ENCODE assay signal across 18 mouse cellular contexts in genomic region chr5:102664988-102665726, GRCm38 (mm10).
A peak's percentile ranks its signal among the peaks of the same experiment; 100 is the strongest.
DNase-seq lines count a peak whose midpoint lies in the region; ATAC-seq and TF ChIP-seq lines count a peak whose summit lies in the region.
"Had no signal": no experiment of that assay in that cellular context is flagged by ENCODE, and none has a peak within 500 bp of the region (broad histone marks: within the 10 kb centered on the region; RNA-seq: fewer than 3 reads in every experiment).

No protein-coding gene starts in this region.

- H3K27ac ChIP-seq in embryonic facial prominence, embryonic 15.5 days (replicated peaks), result no peak overlapping the region
- no peak overlapping the region for H3K27ac ChIP-seq in limb, embryonic 14.5 days (replicated peaks; ENCODE audit: low read depth, low read length)
- H3K27ac ChIP-seq: heart, embryonic 10.5 days; liver, embryonic 14.5 days had no signal

- 27% methylated on average over 13 of the region's 13 CpGs for WGBS in embryonic facial prominence, embryonic 15.5 days
- 25% methylated on average over 13 of the region's 13 CpGs for WGBS in limb, embryonic 14.5 days

- TF ChIP-seq POLR2A in limb, embryonic 14.5 days (IDR thresholded peaks at IDR 0.05; ENCODE audit: borderline replicate concordance, extremely low read depth, insufficient read depth, insufficient read length), result no peak

- H3K36me3 ChIP-seq in embryonic facial prominence, embryonic 15.5 days, result no peaks in the 10 kb centered on the region
- H3K36me3 ChIP-seq in limb, embryonic 14.5 days (ENCODE audit: control insufficient read depth, insufficient read depth, low read length), result no peaks in the 10 kb centered on the region
- H3K36me3 ChIP-seq: heart, embryonic 10.5 days had no signal

- H3K4me2 ChIP-seq in embryonic facial prominence, embryonic 15.5 days (replicated peaks), result no peak overlapping the region
- H3K4me2 ChIP-seq in limb, embryonic 14.5 days (replicated peaks; ENCODE audit: low read depth, low read length, severe bottlenecking), result 0 out of 2 replicates have a peak overlapping the region, but pooled peaks have one; percentile 2

- no peaks in the 10 kb centered on the region for H3K9me3 ChIP-seq in embryonic facial prominence, embryonic 15.5 days (replicated peaks)
- H3K9me3 ChIP-seq in limb, embryonic 14.5 days (ENCODE audit: control insufficient read depth, low read length), result no peaks in the 10 kb centered on the region
- H3K9me3 ChIP-seq: heart, embryonic 10.5 days had no signal

- peak; percentile 70 for ATAC-seq in embryonic facial prominence, embryonic 15.5 days (ENCODE audit: insufficient number of reproducible peaks, low FRiP score, low TSS enrichment, low read depth)
- ATAC-seq in limb, embryonic 14.5 days (ENCODE audit: low FRiP score, low read depth), result peak; percentile 83
- ATAC-seq in erythroblast, adult 5-6 weeks (replicated peaks; ENCODE audit: low FRiP score, poor library complexity, severe bottlenecking), result no peak
- ATAC-seq: activated CD4-positive, CD25-positive, alpha-beta regulatory T cell, adult 4 months; forebrain, embryonic 14.5 days; lung, postnatal 0 days had no signal

- H3K27me3 ChIP-seq in embryonic facial prominence, embryonic 15.5 days, result no peaks in the 10 kb centered on the region
- H3K27me3 ChIP-seq in limb, embryonic 14.5 days (ENCODE audit: control insufficient read depth, insufficient read depth, low read length), result no peaks in the 10 kb centered on the region
- H3K27me3 ChIP-seq: megakaryocyte, embryonic 14.5 days had no signal

- H3K4me3 ChIP-seq in embryonic facial prominence, embryonic 15.5 days (replicated peaks), result no peak overlapping the region
- no peak overlapping the region for H3K4me3 ChIP-seq in limb, embryonic 14.5 days (replicated peaks; ENCODE audit: low read length)
- H3K4me3 ChIP-seq: heart, embryonic 10.5 days; megakaryocyte, embryonic 14.5 days had no signal

- H3K9ac ChIP-seq in embryonic facial prominence, embryonic 15.5 days, result no peak overlapping the region
- no peak overlapping the region for H3K9ac ChIP-seq in limb, embryonic 14.5 days (ENCODE audit: low read depth, low read length, severe bottlenecking)
- H3K9ac ChIP-seq: liver, embryonic 14.5 days had no signal

- peaks cover 27% of the 10 kb centered on the region; the same call in 1 of the 2 replicates for H3K4me1 ChIP-seq in embryonic facial prominence, embryonic 15.5 days
- H3K4me1 ChIP-seq in limb, embryonic 14.5 days (ENCODE audit: control insufficient read depth, insufficient read depth, low read length), result peaks cover 19% of the 10 kb centered on the region
- H3K4me1 ChIP-seq: heart, embryonic 10.5 days; megakaryocyte, embryonic 14.5 days had no signal

- DNase-seq in gastrocnemius, adult 18-20 months (ENCODE audit: low spot score), result peak; percentile 24
- no peak for DNase-seq in gastrocnemius, postnatal 4 days (ENCODE audit: low spot score in 2 of 2)
- DNase-seq in embryo, embryonic 10.5 days (ENCODE audit: low spot score), result peak; percentile 68
- DNase-seq in limb, embryonic 14.5 days (ENCODE audit: low spot score), result peak; percentile 77
- DNase-seq in frontal cortex, postnatal 36 days (ENCODE audit: low spot score in 2 of 2), result no peak
- DNase-seq in cerebellum, postnatal 36 days, result no peak
- DNase-seq: cerebellum, adult 11-12 months; heart, postnatal 36 days; kidney, adult 8-10 months; right cerebral cortex, adult 18-20 months had no signal

Comparison
In these comparisons a context has a peak if more than half of its experiments do, and no peak if none do; other contexts are left out.
1. DNase-seq: peak in gastrocnemius, adult 18-20 months (single experiment), embryo, embryonic 10.5 days (single experiment) and limb, embryonic 14.5 days (single experiment); none in gastrocnemius, postnatal 4 days (0 of 2), frontal cortex, postnatal 36 days (0 of 2) and cerebellum, postnatal 36 days (0 of 2).